Mouse (Mus musculus) large intestine, adult 2 months (tissue): Measurements from ENCODE around the gene Apobec2. TPM values are rescaled to one million over a fixed set of nuclear protein-coding genes. Genes with fewer than 3 reads are reported as not detected.
"Not testable (repeated sequence)": the region's sequence is repeated elsewhere in the genome, so short reads cannot be mapped to it uniquely, and the experiment has no call there.

Source experiments
- DNase-seq: peaks from one replicate; pipeline ENCODE4 v3.0.0-alpha.2; 2012; ENCODE audit warnings: low read depth, low spot score
- WGBS: fragments of 180-500 bp; shearing (Covaris S2); methylation state at CpG from one replicate; pipeline ENCODE4 v1.1.7; 2018; 5-methylcytosine and 5-hydroxymethylcytosine counted together
- polyA plus RNA-seq: library from polyadenylated mRNA; depleted of rRNA; stranded (reverse); fragments of >200 nt; gene quantifications from 2 replicates; pipeline ENCODE4 v1.2.3, GENCODE M21; 2012; rRNA removed

Apobec2 gene
- polyA plus RNA-seq, result 1.6 and 2.2 TPM in 2 replicates

DNA sequence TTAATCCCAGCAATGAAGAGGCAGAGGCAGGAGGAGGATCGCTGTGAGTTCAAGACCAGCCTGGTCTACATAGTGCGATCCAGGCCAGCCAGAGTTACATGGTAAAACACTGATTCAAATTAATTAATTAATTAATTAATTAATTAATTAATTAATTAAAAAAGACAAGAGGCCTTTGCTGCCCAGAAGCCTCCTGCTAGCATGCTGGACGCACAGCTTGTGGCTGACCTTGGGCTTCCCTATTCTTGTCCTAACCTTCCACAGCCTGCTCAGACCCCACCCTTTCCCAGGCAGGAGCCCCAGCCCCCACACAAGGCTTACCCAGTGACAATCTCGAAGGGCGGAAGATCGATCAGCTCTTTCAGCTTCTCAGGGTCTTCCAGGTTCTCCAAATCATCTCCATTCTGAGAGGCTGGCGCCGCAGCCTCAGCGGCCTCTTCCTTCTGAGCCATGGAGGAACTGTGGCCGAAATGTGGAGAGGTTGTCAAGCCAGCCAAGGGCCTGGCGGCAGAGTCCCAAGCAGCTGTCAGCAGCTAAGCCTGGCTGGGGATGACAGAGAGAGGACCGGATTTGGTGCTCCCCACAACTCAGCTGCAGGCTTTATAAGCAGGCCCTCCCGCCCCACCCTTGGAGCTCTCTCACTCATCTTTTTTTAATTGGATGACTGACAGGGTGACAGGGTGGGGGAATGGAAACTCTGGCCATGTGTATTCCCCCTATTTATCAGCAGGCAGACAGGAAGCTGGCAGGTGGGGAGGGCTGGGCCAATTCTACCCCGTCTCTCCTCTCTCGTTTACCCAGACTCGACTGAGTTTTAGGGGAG is at the start of gene Apobec2:
Gene Apobec2 (minus strand): TSS at position 773 of the 823 bp plus-strand sequence.
- no peak for DNase-seq
- 51% methylated on average over 16 of the region's 16 CpGs for WGBS

DNA sequence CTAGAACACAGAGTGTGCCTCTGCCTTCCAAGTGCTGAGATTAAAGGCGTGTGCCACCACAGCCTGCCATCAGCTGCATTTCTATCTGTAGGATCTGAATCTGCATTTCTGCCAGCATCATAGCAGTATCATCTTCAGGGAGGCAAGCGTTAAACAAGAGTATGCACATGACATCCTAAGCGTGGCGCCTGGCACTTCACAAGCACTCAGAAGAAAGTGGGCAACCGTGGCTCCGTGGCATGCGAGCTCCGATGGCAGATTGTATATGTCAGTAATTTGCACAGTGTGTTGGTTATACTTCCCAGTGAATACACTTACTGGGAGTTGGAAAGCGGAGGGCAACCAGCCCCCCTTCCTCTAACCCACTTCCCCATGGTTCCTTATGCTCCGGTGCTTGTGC is 47.2 kb upstream of the Apobec2 start:
- 84% methylated on average over 10 of the region's 10 CpGs for WGBS
- no peak for DNase-seq

DNA sequence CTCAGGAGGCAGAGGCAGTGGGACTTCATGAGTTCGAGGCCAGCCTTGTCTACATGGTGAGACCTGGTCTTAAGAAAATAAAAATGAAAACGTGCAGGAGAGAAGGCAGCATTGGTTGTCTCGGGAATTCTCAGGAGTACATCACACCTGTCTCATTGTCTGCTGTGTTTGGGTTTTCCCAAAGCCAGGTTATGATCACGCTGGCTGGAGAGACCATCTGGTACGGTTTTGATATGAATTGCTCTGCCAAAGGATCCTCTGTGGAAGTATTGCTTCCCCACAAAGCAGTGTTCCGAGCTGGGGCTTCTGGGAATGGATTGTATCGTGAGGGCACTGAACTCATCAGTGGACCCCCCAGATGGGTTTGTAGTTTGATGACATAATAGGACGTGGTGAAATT is 42.7 kb upstream of the Apobec2 start:
- 88% methylated on average over 8 of the region's 8 CpGs for WGBS
- DNase-seq, result no peak

DNA sequence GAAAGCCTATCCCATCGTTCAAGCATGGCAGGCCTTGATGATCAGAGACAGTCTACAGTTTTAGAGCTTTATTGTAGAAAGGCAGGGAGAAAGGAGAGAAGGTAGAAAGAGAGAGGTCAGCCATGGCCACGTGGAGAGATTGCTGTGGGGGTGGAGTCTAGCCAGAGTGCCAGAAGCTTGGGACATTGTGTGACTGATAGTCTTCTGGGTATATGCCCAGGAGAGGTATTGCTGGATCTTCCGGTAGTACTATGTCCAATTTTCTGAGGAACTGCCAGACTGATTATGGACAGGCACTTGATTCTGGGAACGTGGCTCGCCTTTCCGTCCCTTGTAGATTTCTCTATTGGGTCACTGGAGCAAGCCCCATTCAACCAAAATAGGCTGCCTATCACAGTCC is 41.6 kb upstream of the Apobec2 start:
- DNase-seq, result not testable (repeated sequence)
- WGBS, result 78% methylated on average over 6 of the region's 6 CpGs

DNA sequence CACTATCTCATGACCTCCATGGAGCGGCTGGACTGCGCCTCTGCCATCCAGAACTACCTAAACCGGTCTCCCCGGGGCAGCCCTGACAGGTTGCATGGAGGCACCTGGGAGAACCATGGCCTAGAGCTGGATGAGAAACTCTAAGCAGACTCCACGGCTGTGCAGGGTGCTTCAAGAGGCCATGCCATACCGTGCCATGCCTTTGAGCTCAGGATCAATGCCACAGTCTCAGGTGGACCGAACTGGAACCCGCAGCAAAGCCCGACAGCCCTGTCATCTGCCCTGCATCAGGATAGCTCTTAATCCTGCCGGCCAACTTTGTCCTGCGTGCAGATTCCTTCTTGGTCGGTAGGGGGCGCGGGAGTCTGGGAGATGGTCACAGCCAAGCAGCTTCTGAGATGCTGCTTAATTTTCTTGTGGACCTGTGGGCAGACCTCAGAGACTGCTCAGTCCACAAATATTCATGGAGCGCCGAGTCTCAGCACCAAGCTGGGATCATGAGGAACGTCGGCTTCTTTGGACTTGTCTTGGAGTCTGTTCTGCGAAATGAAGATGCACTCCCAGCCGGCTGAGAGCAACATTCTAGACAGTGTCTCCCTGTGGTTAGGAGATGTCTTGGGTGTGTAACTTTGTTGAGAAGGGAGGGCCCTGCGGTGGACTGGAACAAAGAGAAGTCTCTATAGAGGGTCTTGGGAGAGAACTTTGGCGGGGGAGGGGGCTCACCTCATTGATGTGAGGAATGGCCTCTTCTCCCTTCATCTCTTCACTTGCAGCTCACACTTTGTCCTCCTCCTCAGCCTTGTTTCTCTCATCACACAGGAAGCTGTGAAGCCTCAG is 34.9 kb upstream of the Apobec2 start:
- DNase-seq, result no peak

DNA sequence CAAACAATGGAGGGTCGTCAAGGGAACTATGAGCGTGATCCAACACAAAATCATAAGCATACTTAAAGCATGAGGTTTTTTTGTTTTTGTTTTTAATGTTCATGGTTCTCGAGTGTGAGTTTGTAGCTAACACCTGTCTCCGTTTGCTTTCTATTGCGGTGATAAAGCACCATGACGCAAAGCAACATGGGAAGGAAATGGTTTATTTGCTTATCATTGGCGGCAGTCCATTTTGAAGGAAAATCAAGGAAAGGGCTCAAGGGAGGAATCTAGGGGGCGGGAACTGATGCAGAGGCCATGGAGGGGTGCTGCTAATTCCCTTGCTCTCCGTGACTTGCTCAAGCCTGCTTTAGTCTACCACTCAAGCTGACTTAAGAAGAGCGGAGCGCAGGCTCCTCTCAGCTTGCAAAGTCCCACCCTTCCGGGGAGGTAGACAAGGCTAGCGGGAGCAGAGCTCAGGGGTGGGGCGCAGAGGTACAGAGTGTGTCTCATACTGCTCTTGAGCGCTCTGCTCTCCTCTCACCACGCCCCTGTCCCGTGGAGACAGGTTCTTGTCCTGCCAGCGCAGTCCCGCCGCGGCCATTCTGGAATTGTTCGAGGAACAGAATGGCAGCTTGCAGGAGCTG is 34.2 kb upstream of the Apobec2 start:
- 46% methylated on average over 22 of the region's 22 CpGs for WGBS
- no peak for DNase-seq

More for the DNA sequence above, 34.9 kb upstream of the Apobec2 start:
- WGBS, result 41% methylated on average over 22 of the region's 22 CpGs

- no peak for DNase-seq
- 97% methylated on average over 4 of the region's 4 CpGs for WGBS
Measured at GRCm38 (mm10) chr17:48463391-48463790, 30.7 kb upstream of the Apobec2 start.

GRCm38 (mm10) chr17:48462096-48462495 is 29.4 kb upstream of the Apobec2 start:
- DNase-seq, result no peak
- WGBS, result 90% methylated on average over 13 of the region's 13 CpGs

DNA sequence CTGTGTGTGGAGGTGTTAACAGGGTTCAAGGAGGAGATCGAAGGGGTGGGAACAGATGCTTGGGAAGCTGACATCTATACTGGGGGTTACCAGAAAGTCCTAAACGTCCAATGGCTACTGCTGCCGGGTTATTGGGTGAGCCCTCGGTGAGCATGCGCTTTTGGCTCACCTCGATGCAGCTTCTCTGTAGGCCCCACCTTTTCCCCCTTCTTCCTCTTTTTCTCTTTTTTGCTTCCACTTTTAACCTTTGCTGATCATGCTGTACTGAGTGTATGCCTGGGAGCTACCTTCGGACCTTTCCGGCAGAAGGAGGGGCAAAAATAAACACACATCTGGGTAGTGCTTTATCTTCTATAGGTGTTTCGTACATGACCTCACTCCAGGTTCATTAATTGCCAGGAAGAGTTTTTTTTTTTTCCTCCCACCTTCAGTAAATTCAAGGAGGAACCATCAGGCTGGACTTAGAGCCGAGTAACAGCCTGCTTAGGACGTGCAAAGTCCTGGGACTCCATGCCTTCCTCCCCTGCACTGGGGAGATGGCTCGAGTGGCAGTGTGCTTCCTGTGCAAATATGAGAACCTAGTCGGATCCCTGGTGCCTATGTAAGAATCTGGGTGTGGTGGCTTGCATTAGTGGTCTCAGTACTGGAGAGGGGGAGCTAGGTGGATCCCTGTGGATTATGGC is 25.4 kb upstream of the Apobec2 start:
- DNase-seq, result no peak
- 23% methylated on average over 13 of the region's 13 CpGs for WGBS

GRCm38 (mm10) chr17:48455955-48456354 is 23.2 kb upstream of the Apobec2 start:
- no peak for DNase-seq

GRCm38 (mm10) chr17:48454688-48455087 is 22.0 kb upstream of the Apobec2 start, which contains the start of gene Unc5cl:
TSS of gene Unc5cl (plus strand) at chr17:48454901.
- DNase-seq, result no peak
- 24% methylated on average over 11 of the region's 11 CpGs for WGBS

More at GRCm38 (mm10) chr17:48455955-48456354, 23.2 kb upstream of the Apobec2 start:
- 42% methylated on average over 2 of the region's 2 CpGs for WGBS

DNA sequence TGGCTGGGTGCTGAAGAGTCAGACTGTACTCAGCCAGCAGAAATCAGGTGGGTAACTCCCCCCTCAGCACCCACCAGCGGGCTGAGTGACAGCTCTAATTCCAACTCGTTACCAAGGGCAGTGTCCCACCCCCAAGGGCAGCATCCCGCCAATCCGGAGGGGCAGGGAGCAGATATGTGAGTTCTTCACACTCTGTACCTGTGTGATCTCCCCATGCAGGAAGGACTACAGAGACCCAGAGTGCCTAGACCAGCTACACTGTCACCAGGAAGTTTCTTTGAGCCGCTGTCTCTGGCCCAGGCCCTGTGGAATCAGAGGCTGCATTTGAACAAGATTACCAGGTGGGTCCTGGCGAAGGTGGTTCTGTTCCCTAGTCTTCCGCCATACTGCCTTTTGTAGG is 21.5 kb upstream of the Apobec2 start:
- WGBS, result 27% methylated on average over 7 of the region's 7 CpGs
- no peak for DNase-seq

DNA sequence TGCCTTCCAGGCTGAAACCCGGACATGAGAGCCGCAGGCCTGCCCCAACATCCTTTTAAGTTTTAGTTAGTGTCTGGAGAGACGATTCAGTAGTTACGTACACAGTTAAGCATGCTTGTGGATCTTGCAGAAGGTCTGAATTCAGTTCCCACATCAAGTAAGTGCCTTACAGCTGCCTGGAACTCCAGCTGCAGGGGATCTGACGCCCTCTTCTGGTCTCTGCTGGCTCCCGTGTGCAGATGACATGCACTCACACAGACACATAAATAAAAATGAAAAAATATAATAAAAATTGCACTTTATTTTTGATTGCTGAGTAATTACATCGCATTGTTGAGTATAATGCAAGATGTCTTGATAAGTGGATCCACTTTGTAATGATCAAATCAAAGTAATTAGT is 20.8 kb upstream of the Apobec2 start:
- whole genome bisulfite sequencing, result 77% methylated on average over 7 of the region's 7 CpGs
- no peak for DNase-seq

- WGBS, result 36% methylated on average over 9 of the region's 9 CpGs
- no peak for DNase-seq
Measured at GRCm38 (mm10) chr17:48451753-48452444, 19.2 kb upstream of the Apobec2 start.

GRCm38 (mm10) chr17:48451353-48451675 is 18.6 kb upstream of the Apobec2 start, which contains the start of gene Tspo2:
TSS of gene Tspo2 (minus strand) at chr17:48451522.
- WGBS, result 55% methylated on average over 7 of the region's 7 CpGs
- DNase-seq, result no peak

- WGBS, result 86% methylated on average over 13 of the region's 13 CpGs
- no peak for DNase-seq
Measured at GRCm38 (mm10) chr17:48450666-48451352, 18.1 kb upstream of the Apobec2 start.

DNA sequence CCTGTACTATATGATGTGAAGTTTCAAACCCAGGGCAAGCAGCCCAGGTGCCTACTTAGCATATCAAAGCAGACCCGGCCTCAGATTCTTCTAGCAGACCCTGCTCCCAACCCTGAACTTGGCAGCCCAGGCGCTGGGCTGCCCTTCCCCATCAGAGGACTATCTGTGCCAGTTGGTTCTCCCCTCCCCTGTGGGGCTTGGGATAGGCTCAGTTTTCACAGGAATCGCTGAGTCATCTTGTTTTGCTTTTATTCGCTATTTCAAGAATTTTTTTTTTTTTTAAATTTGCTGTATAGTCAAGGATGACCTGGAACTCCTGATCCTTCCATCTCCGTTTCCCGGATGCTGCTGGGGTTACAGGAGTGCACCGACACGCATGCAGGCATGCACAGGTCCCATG is 14.9 kb upstream of the Apobec2 start:
- 69% methylated on average over 8 of the region's 8 CpGs for WGBS

GRCm38 (mm10) chr17:48443542-48444145 is 10.9 kb upstream of the Apobec2 start:
- WGBS, result 84% methylated on average over 16 of the region's 16 CpGs
- DNase-seq, result no peak

More for the DNA sequence above, 14.9 kb upstream of the Apobec2 start:
- no peak for DNase-seq
